Mouse (Mus musculus): ENCODE measurements around the gene Hoxb4.
A peak's percentile ranks its signal among the peaks of the same experiment; 100 is the strongest.

Hoxb4 gene

DNA sequence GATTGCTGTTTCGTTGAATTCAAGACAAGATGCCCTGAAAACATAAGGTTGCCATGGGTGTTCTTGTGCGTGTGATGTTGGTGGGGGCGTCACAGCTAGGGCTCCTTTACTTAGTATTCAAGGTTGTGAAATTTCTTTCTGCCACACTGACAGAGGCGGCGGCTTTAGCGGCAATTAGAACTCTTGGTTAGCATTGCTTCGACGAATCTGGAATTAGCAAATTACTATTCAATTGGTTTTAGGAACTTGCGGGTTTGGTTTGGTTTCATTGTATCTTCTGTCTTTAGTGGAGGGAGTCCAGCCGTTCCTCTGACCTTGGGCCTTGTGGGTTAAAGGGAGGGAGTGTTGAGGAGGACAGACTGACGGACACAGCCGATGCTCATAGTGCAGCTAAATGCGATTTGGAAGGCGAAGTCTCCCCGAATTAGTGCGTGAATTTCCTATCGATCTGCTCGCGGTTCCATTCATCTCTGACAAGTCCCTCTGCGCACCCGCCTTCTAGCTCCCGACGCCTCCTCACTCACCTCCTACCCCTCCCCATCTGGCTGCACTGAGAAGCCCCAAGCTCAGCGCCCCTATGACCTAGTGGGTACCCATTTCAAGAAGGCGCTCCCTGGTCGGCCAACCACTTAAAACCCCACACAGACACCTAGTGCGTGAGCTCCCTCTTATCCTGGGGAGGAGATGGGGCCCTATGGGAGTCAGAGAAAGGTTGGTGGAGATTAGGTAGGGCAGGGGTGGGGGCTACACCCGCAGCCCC is at the start of gene Hoxb4:
Gene Hoxb4 (plus strand): TSS at position 660 of the 760 bp plus-strand sequence.
- peak; percentile 62 for DNase-seq

DNA sequence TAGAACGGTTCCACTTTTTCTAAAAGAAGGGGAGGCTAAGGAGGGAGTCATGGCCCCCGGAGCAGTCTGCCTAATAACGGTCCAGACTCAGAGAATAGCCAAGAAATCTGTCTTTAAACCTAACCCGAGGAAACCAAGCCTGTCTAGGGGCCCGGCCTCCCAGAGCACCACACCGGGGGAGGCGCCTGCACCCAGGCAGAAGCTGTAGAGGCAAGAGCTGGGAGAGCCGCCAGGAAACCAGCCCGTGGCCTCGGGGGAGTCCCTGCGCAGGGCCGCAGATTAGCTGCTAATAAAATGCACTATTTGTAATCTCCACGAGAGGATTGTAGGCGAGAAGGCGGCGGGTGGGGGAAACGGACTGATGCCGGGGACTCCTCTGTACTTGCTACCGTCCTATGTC is 48.2 kb upstream of the Hoxb4 start:
- peak; percentile 87 for DNase-seq

DNA sequence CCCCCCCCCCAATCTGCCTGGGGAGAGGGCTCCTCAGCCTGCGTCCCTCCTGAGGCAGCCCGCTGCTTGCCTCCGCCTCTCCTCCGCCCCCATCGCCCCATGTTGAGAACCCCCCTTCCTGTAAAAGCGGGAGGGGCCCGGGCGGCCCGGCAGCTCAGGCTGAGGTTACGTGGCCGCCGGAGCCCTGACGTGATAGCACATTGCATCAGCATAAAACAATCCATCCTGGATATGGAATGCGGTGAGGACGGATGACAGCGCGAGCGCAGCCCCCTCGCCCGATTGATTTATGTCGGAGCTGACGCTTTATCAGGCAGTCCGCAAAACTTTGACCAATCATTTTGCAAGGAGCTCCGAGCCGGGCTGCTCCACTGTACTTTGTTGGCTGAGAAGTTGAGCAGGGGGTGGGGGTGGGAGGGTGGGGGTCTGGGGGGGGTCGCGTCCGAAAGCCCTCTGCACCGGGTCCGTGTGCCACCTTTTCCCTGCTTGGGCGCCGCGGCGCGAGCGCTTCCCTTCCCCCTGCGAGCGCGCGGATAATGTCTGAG is 47.0 kb upstream of the Hoxb4 start, which contains the start of gene Hoxb9:
Gene Hoxb9 (plus strand): TSS at position 462 of the 545 bp plus-strand sequence.
- peak; percentile 74 for DNase-seq

DNA sequence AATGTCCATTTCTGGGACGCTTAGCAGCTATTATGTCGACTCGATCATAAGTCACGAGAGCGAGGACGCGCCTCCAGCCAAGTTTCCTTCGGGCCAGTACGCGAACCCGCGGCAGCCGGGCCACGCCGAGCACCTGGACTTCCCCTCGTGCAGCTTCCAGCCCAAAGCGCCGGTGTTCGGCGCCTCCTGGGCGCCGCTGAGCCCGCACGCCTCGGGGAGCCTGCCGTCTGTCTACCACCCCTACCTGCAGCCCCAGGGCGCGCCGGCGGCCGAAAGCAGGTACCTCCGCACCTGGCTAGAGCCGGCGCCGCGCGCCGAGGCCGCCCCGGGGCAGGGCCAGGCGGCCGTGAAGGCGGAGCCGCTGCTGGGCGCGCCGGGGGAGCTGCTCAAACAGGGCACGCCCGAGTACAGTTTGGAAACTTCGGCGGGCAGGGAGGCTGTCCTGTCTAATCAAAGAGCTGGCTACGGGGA is 46.5 kb upstream of the Hoxb4 start:
- DNase-seq: peak; percentile 85

DNA sequence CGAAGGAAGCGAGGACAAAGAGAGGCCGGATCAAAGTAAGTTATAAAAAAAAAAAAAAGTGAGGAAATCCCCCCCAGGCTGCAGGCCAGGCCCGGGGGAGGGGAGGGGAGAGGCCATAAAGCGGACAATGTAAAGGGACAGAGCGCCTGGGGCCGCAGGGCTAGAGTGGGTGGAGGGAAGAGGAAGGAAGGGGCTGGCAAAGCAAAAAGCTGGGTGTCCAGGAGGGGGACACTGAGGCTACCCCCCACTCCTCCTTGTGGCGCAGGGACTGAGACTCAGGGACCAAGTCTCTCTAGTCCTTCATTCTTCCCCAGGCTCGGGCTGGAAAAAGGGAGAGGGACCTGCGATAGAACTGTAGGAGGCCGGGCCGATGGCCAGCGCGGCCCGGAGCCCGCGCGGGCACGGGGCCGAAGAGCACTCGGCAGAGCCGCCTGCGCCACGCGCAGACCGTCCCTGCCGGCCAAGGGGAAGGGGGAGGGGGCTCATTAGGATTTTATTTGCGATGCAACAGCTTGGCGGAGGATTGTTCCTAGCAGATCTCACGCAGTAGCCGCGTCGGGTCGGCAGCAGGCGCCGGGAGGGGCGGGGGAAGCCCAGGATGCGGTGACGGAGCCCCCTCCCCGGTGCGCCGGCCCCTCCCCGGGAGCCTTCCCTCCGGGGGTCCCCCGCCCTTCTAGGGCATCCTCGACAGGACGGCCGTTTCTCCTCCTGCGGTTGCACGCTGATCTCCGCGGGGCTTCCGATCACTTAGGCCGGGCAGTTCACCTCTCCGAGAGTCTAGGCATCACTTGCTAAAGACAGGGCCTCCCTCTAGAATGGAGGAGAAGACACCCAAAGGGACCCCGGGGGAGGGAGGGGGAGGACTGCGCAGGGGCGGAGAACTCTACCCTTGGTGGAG is 45.8 kb upstream of the Hoxb4 start:
- peak; percentile 71 for DNase-seq

DNA sequence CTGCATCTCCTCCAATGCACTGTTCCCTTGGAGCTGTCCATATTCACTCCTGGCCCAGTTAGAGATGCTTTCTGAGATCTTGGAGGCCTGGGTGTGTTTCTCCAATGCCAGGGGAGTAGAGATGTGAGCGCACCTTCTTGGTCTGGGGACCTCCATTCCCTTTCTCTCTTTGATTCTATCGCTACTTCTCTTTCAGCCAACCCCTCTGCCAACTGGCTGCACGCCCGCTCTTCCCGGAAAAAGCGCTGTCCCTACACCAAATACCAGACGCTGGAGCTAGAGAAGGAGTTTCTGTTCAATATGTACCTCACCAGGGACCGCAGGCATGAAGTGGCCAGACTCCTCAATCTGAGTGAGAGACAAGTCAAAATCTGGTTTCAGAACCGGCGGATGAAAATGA is 43.6 kb upstream of the Hoxb4 start:
- peak; percentile 39 for DNase-seq

DNA sequence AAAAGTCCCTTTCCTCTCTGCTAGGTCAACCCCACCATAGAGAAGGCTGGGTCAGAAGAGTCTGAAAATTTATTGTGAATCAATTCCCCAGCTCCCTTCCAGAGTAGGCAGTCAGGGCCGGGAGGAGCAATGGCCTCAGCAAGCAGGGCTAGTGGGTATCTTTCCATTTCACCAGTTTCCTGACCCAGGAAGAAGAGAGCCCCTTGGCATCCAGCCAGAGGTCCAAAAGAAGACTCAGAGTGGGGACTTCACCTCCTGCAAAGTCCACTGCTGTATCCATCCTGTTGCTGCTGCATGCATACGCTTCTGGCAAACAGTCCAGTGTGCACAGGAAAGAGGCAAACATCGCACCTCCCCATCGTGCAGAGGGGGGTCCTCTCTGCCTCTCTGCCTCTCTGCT is 42.2 kb upstream of the Hoxb4 start:
- peak; percentile 65 for DNase-seq

DNA sequence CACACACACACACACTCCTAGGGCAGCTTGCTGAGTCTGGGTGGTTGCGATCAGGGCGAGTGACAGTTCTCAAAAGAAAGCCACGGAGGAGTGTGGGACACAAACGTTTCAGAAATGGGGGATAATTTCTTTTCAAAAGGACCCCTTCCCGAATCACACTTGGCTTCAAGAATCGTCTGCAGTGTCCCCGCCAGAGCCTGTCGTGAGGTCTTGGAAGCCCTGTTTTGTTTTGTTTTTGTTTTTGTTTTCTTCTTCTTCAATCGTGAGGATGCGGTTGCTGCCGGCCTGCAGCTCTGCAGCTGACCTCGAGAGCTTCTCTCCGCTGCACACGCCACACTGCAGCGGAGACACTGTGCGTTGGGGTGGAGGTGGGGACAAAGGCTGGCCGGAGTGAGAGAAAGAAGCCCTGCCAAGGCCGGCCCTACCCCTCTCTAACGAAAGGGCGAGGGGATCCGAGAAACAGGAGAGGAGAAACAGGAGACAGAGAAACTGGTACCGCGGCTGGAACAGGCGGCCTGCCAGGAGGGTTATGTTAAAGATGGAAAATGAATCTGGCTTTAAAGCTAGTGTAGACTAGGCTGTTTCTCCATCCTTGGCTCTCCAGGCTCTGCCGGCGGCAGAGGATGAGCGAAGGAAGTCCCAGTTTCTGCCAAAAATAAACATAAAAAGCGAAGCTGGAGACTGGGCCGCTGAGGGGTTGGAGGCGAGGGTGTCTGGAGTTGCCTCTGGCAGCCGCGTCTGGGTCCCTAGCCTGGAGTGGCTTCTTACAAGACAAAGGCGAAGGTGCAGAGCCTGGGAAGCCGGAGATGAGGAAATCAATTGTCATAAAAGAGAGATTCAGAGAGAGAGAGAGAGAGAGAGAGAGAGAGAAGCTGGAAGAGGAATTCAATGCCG is 40.7 kb upstream of the Hoxb4 start:
- DNase-seq: peak; percentile 63

DNA sequence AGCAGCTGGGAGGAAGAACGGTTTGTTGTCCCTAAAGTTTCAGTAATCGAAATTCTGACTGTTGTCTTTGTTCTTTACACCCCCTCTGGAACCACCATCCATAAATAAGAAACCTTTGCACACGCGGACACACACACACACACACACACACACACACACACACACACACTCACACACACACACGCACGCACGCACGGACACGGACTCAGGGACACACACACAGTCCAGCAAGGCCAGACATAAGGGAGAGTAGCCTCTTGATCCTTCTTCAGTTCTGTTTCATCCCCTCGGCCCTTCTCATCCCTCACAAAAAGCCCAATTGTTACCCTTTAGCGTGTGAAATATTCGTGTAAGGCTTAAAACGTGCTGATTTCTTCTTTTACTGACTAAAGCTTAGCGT is 39.7 kb upstream of the Hoxb4 start:
- peak; percentile 42 for DNase-seq

DNA sequence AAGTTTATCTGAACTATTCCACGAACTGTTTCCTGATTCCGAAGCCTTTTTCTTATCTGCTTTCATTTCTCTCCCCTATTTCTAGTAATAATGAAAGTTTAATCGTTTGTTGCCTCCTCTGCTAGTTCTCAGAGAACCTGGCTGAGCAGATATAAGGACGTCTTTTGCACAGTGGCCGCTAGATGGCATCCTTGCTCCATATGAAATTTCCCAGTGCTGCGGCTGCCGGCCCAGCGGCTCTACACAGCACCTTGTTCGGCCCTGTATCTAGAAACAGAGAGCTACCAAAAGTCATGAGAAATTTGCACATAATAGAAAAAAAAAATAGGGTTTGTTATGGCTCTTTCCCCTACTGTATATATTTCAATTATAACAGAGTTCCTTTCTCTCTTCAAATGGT is 39.3 kb upstream of the Hoxb4 start:
- DNase-seq: peak; percentile 91

DNA sequence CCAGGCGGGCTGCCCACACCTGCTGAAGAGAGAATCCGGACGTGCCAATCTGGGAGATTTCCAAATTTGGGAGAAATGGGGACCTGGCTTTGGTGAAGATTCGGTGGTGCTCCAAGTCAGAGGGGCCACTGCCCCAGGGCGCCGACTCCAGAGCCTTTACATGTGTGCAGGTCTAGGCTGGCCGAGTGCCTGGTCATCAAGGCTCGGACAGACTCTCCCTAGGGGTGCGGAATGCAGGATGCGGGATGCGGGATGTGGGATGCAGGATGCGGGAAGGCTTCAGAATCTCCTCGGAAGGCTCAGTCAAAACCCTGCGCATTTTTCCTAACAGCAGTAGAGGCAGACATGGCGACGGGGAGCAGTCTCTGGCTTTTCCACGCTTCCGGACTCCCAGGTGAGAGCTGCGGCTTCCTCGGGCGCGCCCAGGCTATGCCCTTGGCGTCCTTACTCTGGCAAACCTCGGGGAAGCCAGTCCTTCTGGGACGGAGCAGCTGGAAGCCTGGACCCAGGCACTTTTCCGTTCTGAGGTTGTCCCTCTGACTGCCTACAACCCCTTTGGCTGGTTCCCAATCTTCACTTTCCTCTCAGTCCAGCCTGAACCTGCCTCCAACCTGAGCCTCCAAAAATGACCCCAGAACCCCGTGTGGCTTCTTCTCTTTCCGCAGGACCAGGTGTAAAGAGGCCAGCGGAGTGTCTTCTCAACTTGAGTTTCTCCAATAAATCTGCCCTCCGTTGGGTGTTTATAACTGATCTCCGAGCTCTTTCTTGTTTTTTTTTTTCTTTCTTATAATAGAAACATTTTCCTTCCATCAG is 38.4 kb upstream of the Hoxb4 start:
- peak; percentile 81 for DNase-seq

DNA sequence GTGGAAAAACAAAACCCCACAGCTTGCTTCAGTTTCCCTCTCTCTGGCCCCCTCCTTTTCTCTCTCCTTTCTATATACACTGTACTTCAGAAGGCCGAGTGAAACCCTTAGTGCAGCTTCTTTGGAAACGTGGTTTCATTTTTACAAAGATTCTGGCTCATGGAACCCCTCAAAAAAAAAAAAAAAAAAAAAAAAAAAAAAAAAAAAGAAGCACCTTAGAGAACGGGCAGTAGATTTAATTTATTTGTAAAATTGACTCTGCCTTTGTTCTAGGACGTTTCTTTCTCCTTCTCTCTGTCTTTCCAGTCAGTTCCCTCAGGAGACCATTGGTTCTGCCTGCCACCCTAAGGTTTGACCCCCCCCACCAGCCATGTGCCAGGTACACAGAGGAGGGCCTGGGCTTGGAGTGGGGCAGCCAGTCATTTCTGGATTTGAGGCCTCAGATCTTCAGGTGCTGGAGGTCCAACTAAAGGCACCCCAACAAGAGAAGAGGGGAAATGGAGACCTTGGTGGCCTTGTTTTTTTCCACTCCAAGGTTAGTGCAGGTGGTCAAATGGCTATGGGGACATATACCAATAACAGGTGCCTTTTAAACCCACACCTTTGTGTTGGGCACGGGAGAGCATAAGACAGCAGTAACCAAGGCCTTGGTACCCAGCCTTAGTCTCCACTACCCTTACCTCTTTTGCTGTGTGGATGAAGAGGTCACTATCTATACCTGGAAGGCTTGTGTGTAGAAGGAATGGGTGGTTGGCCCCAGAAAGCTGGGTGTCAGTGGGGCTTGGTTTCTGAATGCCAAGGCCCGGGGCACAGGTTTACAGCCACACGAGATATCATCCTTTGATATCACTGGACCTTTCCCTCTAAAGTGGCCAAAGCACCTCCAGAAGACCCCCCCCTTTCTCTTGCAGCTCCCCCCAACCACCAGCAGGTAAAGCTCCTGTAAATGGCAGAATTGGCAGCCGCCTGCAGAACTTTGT is 37.4 kb upstream of the Hoxb4 start:
- DNase-seq: peak; percentile 73

DNA sequence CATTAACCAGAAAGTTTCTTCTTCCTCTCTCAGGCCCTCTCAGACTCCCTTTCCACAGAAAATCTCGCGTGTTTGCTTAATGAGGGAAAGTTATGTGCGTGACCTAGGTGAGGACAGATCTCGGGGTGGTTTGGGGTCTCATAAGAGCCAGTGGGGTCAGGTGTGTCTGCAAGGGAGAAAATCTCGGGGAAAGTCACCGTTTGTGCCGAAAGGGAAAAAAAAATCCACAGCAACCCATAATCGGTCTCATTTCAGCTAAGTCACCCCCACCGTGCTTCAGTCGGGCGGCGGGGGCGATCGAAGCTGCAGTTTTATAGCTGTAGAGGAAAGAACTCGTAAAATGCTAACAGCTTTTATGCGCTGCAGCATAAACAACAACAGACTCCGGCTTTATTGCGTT is 36.7 kb upstream of the Hoxb4 start:
- peak; percentile 67 for DNase-seq

DNA sequence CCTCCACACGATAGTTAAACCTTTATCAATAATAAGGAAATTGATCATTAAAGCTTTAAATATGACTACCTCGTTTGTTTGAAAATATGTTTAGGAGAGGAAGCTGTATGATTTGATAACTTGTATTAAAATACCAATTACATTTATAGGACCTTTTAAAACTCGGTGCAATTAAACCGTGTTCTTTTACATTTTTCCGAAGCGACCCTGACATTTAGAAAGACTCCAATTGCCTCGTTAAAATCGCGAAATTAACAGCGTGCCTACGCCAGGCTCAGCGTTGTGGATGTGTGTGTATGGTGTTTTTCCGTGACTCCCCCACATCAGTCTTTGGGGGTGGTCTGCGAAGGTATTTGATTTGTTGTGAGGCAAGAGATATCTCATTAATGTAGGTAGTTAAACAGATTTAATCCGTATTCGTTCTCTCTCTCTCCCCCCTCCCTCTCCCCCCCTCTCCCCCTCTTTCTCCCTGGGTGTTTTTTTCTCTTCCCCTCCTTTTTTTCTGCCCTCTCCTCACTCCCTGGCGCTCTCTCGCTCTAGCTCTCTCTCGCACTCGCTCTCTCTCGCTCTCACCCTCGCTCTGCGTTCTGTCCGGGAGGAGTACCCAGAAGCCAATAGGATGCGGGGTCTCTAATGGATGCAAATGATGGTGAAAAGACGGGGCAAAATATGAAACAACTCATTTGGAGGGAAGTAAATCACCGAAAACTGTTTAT is 36.1 kb upstream of the Hoxb4 start, which contains the start of gene Hoxb8:
Gene Hoxb8 (plus strand): TSS at position 51 of the 716 bp plus-strand sequence.
- peak; percentile 62 for DNase-seq

DNA sequence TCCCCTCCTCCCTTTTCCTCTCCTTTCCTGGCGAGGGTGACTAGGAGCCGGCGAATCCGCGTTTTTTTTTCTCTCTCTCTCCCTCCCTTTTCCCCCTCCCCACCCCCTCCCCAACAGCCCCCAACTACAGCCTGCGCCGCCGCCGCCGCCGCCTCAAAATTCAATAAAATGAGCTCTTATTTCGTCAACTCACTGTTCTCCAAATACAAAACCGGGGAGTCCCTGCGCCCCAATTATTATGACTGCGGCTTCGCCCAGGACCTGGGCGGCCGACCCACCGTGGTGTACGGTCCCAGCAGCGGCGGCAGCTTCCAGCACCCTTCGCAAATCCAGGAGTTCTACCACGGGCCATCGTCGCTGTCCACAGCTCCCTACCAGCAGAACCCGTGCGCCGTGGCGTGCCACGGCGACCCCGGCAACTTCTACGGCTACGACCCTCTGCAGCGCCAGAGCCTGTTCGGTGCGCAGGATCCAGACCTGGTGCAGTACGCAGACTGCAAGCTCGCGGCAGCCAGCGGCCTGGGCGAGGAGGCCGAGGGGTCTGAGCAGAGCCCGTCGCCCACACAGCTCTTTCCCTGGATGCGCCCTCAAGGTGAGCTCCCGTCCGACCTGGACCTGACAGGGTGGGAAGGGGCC is 35.2 kb upstream of the Hoxb4 start:
- peak; percentile 70 for DNase-seq

DNA sequence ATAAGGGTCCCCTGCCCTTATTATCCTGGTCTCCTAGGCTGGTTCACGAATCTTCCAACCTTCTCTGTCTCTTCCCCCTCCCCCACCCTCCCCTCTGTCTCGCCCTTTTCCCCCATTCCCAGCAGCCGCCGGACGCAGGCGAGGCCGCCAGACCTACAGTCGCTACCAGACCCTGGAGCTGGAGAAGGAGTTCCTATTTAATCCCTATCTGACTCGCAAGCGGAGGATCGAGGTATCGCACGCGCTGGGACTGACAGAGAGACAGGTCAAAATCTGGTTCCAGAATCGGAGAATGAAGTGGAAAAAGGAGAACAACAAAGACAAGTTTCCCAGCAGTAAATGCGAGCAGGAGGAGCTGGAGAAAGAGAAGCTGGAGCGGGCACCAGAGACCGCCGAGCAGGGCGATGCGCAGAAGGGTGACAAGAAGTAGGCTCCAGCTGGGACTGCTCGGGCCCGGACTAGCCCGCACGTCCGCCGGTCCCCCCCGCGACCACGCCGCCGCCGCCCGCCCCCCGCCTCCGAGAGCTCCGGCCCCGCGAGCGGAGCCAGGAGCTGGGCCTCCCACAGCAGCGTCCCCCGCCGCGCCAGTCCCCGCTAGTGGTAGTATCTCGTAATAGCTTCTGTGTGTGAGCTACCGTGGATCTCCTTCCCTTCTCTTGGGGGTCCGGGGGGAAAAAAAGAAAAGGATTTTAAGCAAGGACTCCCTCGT is 33.9 kb upstream of the Hoxb4 start:
- DNase-seq: peak; percentile 82

DNA sequence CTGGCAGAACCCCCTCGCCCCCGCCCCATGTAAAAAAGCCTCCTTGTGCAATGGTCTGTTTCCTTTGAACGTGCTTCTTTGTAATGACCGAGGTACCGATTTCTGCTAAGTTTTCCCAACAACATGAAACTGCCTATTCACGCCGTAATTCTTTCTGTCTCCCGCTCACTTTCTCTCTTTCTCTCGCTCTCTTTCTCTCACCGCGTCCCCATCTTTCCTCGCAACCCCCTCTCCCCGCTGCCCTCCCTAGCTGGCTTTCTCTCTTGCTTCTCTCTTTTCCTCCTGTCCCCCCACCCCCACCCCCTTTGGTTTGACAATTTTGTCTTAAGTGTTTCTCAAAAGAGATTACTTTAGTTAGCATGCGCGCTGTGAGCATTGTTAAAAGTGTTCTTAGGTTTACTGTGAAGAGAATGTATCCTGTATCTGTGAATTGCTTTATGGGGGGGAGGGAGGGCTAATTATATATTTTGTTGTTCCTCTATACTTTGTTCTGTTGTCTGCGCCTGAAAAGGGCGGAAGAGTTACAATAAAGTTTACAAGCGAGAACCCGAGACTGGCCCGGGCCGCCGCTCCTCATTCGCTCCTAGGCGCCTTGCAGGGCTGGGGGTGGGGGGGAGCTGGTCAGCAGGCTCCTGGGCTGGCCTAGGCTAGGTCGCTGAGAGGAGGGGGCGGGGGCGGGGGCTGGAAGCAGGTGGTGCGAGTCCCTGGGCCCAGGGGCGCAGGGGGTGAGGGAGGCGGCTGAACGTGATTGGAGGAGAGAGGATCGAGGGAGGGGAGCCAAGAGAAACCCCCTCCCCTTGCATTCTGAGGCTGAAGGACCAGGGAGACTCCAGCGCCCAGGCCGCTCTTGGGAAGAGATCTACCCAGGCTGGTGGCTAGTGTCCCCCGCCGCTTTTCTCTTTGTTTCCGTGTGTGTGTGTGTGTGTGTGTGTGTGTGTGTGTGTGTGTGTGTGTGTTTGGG is 33.0 kb upstream of the Hoxb4 start:
- peak; percentile 76 for DNase-seq
